Mouse (Mus musculus) midbrain, embryonic 11.5 days (tissue): ENCODE measurements around the gene Rpl10. TPM values are rescaled to one million over a fixed set of nuclear protein-coding genes. Genes with fewer than 3 reads are reported as not detected.
A peak's percentile ranks its signal among the peaks of the same experiment; 100 is the strongest.

ENCODE experiments used
- ATAC-seq: fragments of 200-750 bp; cut with Nextera tagmentation; 2 replicates; pipeline ENCODE4 v1.8.0; 2017; ENCODE audit warnings: moderate TSS enrichment, moderate library complexity; ENCODE audit not compliant: low FRiP score
- DNase-seq: peaks from one replicate; pipeline ENCODE4 v3.0.0; 2015; ENCODE audit warnings: low spot score; ENCODE audit errors: missing footprints
- H3K27ac ChIP-seq: fragments of 300-500 bp; sonication (generic); 2 replicates; pipeline ENCODE4 v1.5.1; 2014; ENCODE audit warnings: low read depth, low read length
- H3K27me3 ChIP-seq: fragments of 300-500 bp; sonication (generic); 2 replicates; pipeline ENCODE4 v1.6.1; 2014; ENCODE audit warnings: mild to moderate bottlenecking, low read length, moderate library complexity, mixed read lengths; ENCODE audit not compliant: control insufficient read depth, insufficient read depth
- H3K36me3 ChIP-seq: fragments of 300-500 bp; sonication (generic); 2 replicates; pipeline ENCODE4 v1.6.1; 2014; ENCODE audit warnings: mild to moderate bottlenecking, low read length, moderate library complexity, mixed read lengths; ENCODE audit not compliant: control insufficient read depth, insufficient read depth
- H3K4me1 ChIP-seq: fragments of 300-500 bp; sonication (generic); 2 replicates; pipeline ENCODE4 v1.6.1; 2014; ENCODE audit warnings: low read length; ENCODE audit not compliant: control insufficient read depth, insufficient read depth
- H3K4me2 ChIP-seq: fragments of 300-500 bp; sonication (generic); 2 replicates; pipeline ENCODE4 v1.6.1; 2014; ENCODE audit warnings: mild to moderate bottlenecking, moderate library complexity
- H3K4me3 ChIP-seq: fragments of 300-500 bp; sonication (generic); 2 replicates; pipeline ENCODE4 v1.5.1; 2014; ENCODE audit warnings: low read depth, low read length
- H3K9ac ChIP-seq: fragments of 300-500 bp; sonication (generic); 2 replicates; pipeline ENCODE4 v1.6.1; 2014; ENCODE audit warnings: low read length
- H3K9me3 ChIP-seq: fragments of 300-500 bp; sonication (generic); 2 replicates; pipeline ENCODE4 v1.6.1; 2016; ENCODE audit warnings: low read length; ENCODE audit not compliant: control insufficient read depth
- WGBS: fragments of 180-500 bp; shearing (Covaris S2); extraction: QIAGEN DNeasy Blood & Tissue Kit; methylation state at CpG from one replicate; pipeline ENCODE4 v1.1.7; 2014; 5-methylcytosine and 5-hydroxymethylcytosine counted together
- polyA plus RNA-seq: library from polyadenylated mRNA; unstranded; fragments of >200 nt; fragmentation: Nextera tagmentation; extraction: Ambion mirVana; gene quantifications from 2 replicates; pipeline ENCODE4 v1.2.1, GENCODE M21; 2014

The Rpl10 gene
- polyA plus RNA-seq, 1 experiment from 2014 or later: 661 TPM

DNA sequence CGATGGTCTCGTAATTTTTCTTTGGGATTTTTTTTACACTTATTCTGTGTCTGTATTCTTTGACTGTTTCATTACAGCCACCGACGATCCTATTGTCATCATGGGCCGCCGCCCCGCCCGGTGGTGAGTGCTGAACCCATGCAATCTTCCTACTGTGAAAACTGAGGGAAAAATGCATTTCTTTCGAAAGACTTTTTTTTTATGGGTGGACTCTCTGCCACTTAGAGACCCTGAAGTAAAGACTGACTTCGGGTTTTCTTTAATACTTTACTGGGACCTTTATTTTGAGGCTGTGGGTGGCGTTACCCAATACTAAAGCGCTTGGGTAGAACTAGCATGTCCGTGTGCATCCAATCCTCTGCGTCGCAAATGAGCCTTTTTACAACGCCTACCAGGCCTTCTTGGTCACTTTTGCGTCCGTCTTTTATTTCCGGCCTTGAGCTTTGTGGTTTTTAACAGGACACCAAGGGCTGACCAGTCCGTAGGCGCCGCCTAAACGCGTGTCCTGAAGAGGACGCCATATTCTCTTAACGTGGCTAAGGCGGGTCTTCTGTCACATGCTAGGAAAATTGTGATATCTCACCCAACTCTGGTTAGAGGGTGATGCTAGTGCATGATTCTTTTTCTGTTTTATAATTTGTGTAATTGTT is 415 bp downstream of the Rpl10 start:
- WGBS: 20% methylated on average over 27 of the region's 27 CpGs
- no peaks in the 10 kb centered on the region for H3K9me3 ChIP-seq
- DNase-seq (peak; percentile 87), ATAC-seq (no peak)
- no peaks in the 10 kb centered on the region for H3K27me3 ChIP-seq
- peak overlapping the region; percentile 51 for H3K4me2 ChIP-seq
- peaks cover 2% of the 10 kb centered on the region; the same call in 1 of the 2 replicates for H3K4me1 ChIP-seq
- peaks cover 2% of the 10 kb centered on the region; the same call in 1 of the 2 replicates for H3K36me3 ChIP-seq
- H3K27ac ChIP-seq: peak overlapping the region; percentile 27; the same call in 1 of the 2 replicates
- H3K9ac ChIP-seq: peak overlapping the region; percentile 72
- H3K4me3 ChIP-seq: peak overlapping the region; percentile 42

DNA sequence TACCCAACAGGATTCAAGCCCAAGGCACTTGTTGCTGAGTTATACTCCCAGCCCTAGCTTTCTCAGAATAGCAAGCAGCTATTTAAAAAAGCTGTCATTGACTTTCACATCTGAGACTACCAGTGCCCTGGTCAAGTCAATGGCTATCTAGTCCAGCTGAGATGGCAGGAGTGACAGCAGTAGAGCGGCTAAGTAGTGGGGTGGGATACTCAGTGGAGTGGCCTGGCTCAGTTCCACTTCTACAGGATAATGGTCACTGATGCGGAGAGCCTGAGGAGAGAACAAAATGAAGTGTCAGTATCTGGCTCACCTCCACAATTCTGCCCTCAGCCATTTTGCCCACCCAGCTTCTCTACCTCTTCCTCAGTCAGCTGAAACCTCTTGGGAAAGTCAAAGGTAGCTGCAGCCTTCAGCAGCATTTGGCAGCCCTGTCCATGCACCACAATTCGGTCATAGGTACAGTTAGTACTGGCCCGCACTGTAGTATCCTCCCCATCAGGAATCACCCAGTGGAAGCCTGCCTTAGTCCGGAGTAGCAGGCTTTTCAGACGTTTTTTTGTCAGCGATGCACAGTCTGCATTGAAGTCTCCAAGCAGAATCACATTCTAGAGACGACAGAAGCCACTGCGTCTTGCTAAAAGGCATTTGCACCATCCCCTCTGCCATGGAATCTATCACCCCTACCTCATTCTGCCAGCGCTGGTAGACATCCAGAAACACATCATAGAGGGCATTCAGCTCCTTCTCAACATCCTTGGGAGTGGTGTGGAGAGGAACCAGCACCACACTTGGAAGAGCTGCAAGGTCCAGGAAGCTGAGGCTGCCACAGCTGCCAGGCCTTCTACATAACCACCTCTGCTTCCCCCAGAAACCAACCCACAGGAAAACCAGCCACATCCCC is 3.1 kb downstream of the Rpl10 start:
- ATAC-seq (no peak), DNase-seq (peak; percentile 86)
- WGBS: 34% methylated on average over 10 of the region's 10 CpGs
- H3K27me3 ChIP-seq: no peaks in the 10 kb centered on the region
- peaks cover 2% of the 10 kb centered on the region; the same call in 1 of the 2 replicates for H3K4me1 ChIP-seq
- H3K4me2 ChIP-seq: no peak overlapping the region
- H3K9ac ChIP-seq: no peak overlapping the region
- H3K36me3 ChIP-seq: peaks cover 2% of the 10 kb centered on the region; the same call in 1 of the 2 replicates
- no peak overlapping the region for H3K4me3 ChIP-seq
- no peak overlapping the region; the same call in 1 of the 2 replicates for H3K27ac ChIP-seq
- no peaks in the 10 kb centered on the region for H3K9me3 ChIP-seq

GRCm38 (mm10) chrX:74277916-74278315 is 7.3 kb downstream of the Rpl10 start:
- H3K4me2 ChIP-seq: no peak overlapping the region
- no peak overlapping the region for H3K27ac ChIP-seq
- H3K36me3 ChIP-seq: no peaks in the 10 kb centered on the region
- H3K9ac ChIP-seq: no peak overlapping the region
- 75% methylated on average over 8 of the region's 8 CpGs for WGBS
- ATAC-seq (no peak), DNase-seq (no peak)
- H3K27me3 ChIP-seq: no peaks in the 10 kb centered on the region
- no peak overlapping the region for H3K4me3 ChIP-seq
- no peaks in the 10 kb centered on the region for H3K4me1 ChIP-seq
- H3K9me3 ChIP-seq: no peaks in the 10 kb centered on the region

DNA sequence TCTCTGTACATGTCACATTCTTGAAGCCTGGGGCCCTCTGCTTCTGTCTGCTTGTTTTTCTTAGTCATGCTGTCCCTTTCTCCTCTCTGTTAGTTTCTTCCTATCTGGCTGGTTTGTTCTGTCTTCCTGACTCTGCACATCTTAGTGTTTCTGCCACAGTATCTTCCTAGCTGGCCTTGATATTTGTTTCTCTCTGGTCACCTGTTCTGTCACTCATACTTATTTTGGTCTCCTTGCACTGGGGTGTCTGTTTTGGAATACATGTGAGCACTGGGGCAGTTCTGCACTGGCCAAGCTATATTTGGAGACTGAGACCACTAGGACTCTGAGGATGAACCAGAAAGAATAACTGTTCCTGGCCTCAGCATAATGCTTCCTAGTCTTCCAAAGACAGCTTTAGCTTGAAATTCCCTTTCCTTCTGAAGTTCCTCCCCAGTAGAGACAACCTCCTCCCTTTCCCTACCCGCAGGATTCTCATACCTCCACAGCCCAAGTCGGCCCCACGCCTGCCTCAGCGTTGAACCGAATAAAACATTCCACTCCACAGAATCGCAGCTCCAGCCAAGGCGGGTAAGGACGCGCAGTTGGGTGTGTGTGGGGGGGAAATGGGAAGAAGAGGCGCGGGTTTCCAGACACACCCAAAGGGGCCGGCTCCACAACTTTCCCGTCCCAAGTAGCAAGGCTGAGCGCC is 10.6 kb downstream of the Rpl10 start:
- 15% methylated on average over 14 of the region's 14 CpGs for WGBS
- Histone ChIP-seq H3K36me3 (no peaks in the 10 kb centered on the region), H3K27me3 (no peaks in the 10 kb centered on the region), H3K9me3 (no peaks in the 10 kb centered on the region), H3K27ac (no peak overlapping the region), H3K4me2 (peak overlapping the region; percentile 69), H3K9ac (peak overlapping the region; percentile 61), H3K4me1 (no peaks in the 10 kb centered on the region), H3K4me3 (peak overlapping the region; percentile 55)
- DNase-seq (no peak), ATAC-seq (no peak)

DNA sequence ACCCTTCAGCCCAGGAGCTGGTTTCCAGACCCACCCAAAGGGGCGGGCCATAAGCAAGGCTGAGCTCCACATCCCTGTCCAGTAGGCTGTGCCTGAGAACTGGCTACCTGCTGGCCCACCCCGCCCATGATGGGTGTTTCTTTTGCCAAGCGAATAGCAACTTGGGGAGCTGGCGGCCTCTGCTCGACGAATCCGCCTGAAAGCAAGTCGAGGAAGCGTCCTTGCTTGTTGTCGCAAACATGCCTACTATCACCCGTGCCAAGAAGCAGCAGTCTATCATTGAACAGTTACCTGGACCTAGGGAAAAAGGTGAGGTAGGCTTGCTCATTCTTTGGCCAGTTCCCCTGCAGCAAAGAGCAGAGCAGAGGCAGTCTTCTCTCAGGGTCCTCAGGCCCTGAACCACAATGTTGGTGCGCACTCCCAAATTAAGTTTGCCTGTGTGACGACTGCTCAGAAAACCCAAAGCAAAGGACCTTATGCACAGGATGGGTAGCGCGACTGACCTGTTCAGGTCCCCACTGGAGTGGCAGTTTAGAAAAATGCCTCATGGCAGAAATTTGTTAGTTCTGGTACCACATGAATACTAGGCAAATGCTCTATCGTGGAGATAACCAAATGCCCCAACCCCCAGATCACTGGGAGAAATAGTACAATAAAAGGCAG is 11.3 kb downstream of the Rpl10 start, which contains the start of the genes Taz and Dnase1l1:
Gene Taz, plus strand, starts transcription at position 181 of the 663 bp plus-strand sequence.
Gene Dnase1l1, minus strand, starts transcription at position 606 of the 663 bp plus-strand sequence.
- peak; percentile 65 for ATAC-seq
- WGBS: 14% methylated on average over 16 of the region's 16 CpGs
- Histone ChIP-seq H3K4me1 (no peaks in the 10 kb centered on the region), H3K27ac (no peak within 1 kb of the TSS), H3K27me3 (no peaks in the 10 kb centered on the region), H3K36me3 (no peaks in the 10 kb centered on the region), H3K9ac (peak within 1 kb of the TSS; percentile 71), H3K4me2 (peak within 1 kb of the TSS; percentile 69), H3K9me3 (no peaks in the 10 kb centered on the region), H3K4me3 (peak within 1 kb of the TSS; percentile 55)
- peak; percentile 82 for DNase-seq

GRCm38 (mm10) chrX:74282395-74283091 is 11.9 kb downstream of the Rpl10 start:
- peak overlapping the region; percentile 71 for H3K9ac ChIP-seq
- no peaks in the 10 kb centered on the region for H3K9me3 ChIP-seq
- peak; percentile 84 for ATAC-seq
- 17% methylated on average over 39 of the region's 39 CpGs for WGBS
- no peak overlapping the region for H3K27ac ChIP-seq
- peak overlapping the region; percentile 69 for H3K4me2 ChIP-seq
- no peaks in the 10 kb centered on the region for H3K36me3 ChIP-seq
- no peaks in the 10 kb centered on the region for H3K27me3 ChIP-seq
- peak; percentile 96 for DNase-seq
- peak overlapping the region; percentile 55 for H3K4me3 ChIP-seq
- H3K4me1 ChIP-seq: no peaks in the 10 kb centered on the region

- H3K9me3 ChIP-seq: no peaks in the 10 kb centered on the region
- DNase-seq: no peak
- WGBS: 37% methylated on average over 5 of the region's 5 CpGs
- ATAC-seq: peak; percentile 31; the same call in 1 of the 2 replicates
- no peak overlapping the region for H3K27ac ChIP-seq
- peak overlapping the region; percentile 69 for H3K4me2 ChIP-seq
- peak overlapping the region; percentile 71 for H3K9ac ChIP-seq
- no peaks in the 10 kb centered on the region for H3K4me1 ChIP-seq
- H3K36me3 ChIP-seq: no peaks in the 10 kb centered on the region
- H3K27me3 ChIP-seq: no peaks in the 10 kb centered on the region
- H3K4me3 ChIP-seq: peak overlapping the region; percentile 55
Observed at GRCm38 (mm10) chrX:74283092-74283437, 12.5 kb downstream of the Rpl10 start.

DNA sequence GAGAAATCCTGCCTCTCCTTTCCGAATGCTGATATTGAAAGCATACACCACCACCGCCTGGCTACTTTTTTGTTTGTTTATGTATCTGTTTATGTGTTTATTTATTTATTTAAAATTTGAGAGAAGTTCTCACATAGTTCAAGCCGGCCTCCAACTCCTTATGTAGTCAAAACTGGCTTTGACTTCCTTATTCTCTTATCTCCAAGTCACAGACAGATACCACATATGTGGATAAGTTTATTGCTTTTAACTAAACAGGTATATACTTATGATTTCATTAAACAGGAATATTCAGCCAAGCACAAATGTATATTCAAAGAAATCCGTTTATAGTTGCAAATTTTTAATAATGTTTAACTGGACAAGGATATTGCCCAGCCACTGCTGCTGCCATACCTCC is 22.8 kb downstream of the Rpl10 start:
- Histone ChIP-seq H3K9ac (no peak overlapping the region), H3K27ac (no peak overlapping the region), H3K27me3 (no peaks in the 10 kb centered on the region), H3K4me1 (peaks cover 2% of the 10 kb centered on the region; the same call in 1 of the 2 replicates), H3K4me3 (no peak overlapping the region), H3K4me2 (no peak overlapping the region), H3K36me3 (no peaks in the 10 kb centered on the region), H3K9me3 (no peaks in the 10 kb centered on the region)
- WGBS: 78% methylated on average over 4 of the region's 4 CpGs
- DNase-seq (no peak), ATAC-seq (no peak)
